Mouse (Mus musculus): Measurements from ENCODE around the gene Ryr1. TPM values are rescaled to one million over a fixed set of nuclear protein-coding genes. Genes with fewer than 3 reads are reported as not detected.

Gene Ryr1
- 0.30 and 0.55 TPM in 2 replicates for polyA plus RNA-seq (2014; fragmentation: Nextera tagmentation; extraction: Ambion mirVana)

- Histone ChIP-seq H3K4me2 (peak within 1 kb of the TSS; percentile 46), H3K27me3 (ENCODE audit: control insufficient read depth, insufficient read depth, low read length) (no peaks in the 10 kb centered on the region), H3K4me1 (ENCODE audit: control insufficient read depth, insufficient read depth, low read length) (no peaks in the 10 kb centered on the region), H3K4me3 (ENCODE audit: low read depth, low read length) (peak within 1 kb of the TSS; percentile 22), H3K27ac (ENCODE audit: low read depth, low read length) (no peak within 1 kb of the TSS), H3K9me3 (ENCODE audit: control insufficient read depth, low read length) (no peaks in the 10 kb centered on the region), H3K9ac (ENCODE audit: low read length) (peak within 1 kb of the TSS; percentile 45), H3K36me3 (ENCODE audit: control insufficient read depth, insufficient read depth, low read length) (no peaks in the 10 kb centered on the region)
- ATAC-seq (ENCODE audit: low FRiP score) = peak; percentile 82
- under 1% methylated on average over 16 of the region's 16 CpGs for WGBS
- peak; percentile 90 for DNase-seq (ENCODE audit: low spot score, missing footprints)
These were observed at the start of gene Ryr1 for GRCm38 (mm10) chr7:29124970-29125369. Ryr1 (minus strand) TSS chr7:29125179.

DNA sequence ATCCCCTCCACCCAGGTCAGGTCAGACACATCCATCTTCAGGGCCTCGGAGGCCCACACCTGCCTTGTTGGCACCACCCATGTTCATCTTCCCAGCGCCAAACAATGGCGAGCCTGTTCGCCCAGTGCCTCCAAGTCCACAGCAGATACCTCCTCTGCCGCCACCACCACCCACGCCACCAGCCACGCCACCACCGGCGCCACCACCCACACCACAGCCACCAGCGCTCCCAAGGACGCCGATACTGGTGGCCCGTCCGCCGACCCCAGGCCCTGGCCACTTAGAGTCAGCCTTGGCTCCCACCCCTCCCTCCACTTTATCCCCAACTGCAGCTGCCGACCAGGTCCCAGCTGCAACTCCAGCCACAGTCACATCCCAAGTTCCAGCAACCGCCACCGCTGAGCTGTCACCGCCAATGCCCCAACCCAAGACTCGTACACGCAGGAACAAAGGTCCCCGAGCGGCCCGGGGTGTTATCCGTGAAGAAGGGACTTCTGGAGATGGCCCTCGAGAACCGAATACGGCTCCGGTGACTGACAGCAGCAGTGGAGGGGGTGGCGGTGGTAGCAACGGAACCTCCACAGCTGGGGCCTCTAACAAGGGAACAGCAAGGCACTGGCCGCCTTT, 47.5 kb upstream of the Ryr1 start:
- peak; percentile 88 for DNase-seq (ENCODE audit: low spot score, missing footprints)
- WGBS = 20% methylated on average over 32 of the region's 32 CpGs
- H3K4me3 ChIP-seq (ENCODE audit: low read depth, low read length) = no peak overlapping the region
- H3K27ac ChIP-seq (ENCODE audit: low read depth, low read length) = no peak overlapping the region
- peaks cover 22% of the 10 kb centered on the region for H3K36me3 ChIP-seq (ENCODE audit: control insufficient read depth, insufficient read depth, low read length)
- peaks cover 34% of the 10 kb centered on the region for H3K27me3 ChIP-seq (ENCODE audit: control insufficient read depth, insufficient read depth, low read length)
- H3K9me3 ChIP-seq (ENCODE audit: control insufficient read depth, low read length) = no peaks in the 10 kb centered on the region
- no peak overlapping the region for H3K9ac ChIP-seq (ENCODE audit: low read length)
- H3K4me1 ChIP-seq (ENCODE audit: control insufficient read depth, insufficient read depth, low read length) = peaks cover 39% of the 10 kb centered on the region
- H3K4me2 ChIP-seq = no peak overlapping the region
- no peak for ATAC-seq (ENCODE audit: low FRiP score)

DNA sequence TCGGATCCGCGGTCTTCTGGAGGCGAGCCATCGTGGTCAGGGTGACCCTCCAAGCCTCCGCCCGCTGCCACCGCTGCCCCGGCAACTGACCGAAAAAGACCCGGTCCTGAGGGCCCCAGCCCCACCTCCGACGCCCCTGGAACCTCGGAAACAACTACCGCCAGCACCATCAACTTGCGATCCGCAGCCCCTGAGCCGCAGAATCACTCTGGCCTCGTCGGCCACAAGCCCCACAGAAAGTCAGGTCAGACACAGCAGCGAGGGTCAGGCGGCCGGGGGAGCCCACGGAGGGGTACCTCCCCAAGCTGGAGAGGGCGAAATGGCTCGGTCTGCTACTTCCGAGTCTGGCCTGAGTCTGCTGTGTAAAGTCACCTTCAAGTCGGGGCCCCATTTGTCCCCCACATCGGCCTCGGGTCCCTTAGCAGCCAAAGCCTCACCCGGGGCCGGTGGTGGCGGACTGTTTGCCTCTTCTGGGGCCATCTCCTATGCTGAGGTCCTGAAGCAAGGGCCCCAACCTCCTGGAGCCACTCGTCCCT, 46.7 kb upstream of the Ryr1 start:
- Histone ChIP-seq H3K4me1 (ENCODE audit: control insufficient read depth, insufficient read depth, low read length) (peaks cover 39% of the 10 kb centered on the region), H3K4me2 (peak overlapping the region; percentile 83), H3K27me3 (ENCODE audit: control insufficient read depth, insufficient read depth, low read length) (peaks cover 34% of the 10 kb centered on the region), H3K27ac (ENCODE audit: low read depth, low read length) (no peak overlapping the region), H3K4me3 (ENCODE audit: low read depth, low read length) (peak overlapping the region; percentile 55), H3K9ac (ENCODE audit: low read length) (peak overlapping the region; percentile 52), H3K9me3 (ENCODE audit: control insufficient read depth, low read length) (no peaks in the 10 kb centered on the region), H3K36me3 (ENCODE audit: control insufficient read depth, insufficient read depth, low read length) (peaks cover 22% of the 10 kb centered on the region)
- peak; percentile 89 for DNase-seq (ENCODE audit: low spot score, missing footprints)
- 5% methylated on average over 34 of the region's 34 CpGs for WGBS
- no peak for ATAC-seq (ENCODE audit: low FRiP score)

GRCm38 (mm10) chr7:29170755-29171561, 46.0 kb upstream of the Ryr1 start:
- peaks cover 19% of the 10 kb centered on the region for H3K36me3 ChIP-seq (ENCODE audit: control insufficient read depth, insufficient read depth, low read length)
- DNase-seq (ENCODE audit: low spot score, missing footprints) (peak; percentile 92), ATAC-seq (ENCODE audit: low FRiP score) (0 out of 2 replicates have a peak, but pooled peaks have one; percentile 17)
- peaks cover 39% of the 10 kb centered on the region for H3K4me1 ChIP-seq (ENCODE audit: control insufficient read depth, insufficient read depth, low read length)
- peak overlapping the region; percentile 83 for H3K4me2 ChIP-seq
- under 1% methylated on average over 43 of the region's 43 CpGs for WGBS
- no peak overlapping the region for H3K27ac ChIP-seq (ENCODE audit: low read depth, low read length)
- H3K9me3 ChIP-seq (ENCODE audit: control insufficient read depth, low read length) = no peaks in the 10 kb centered on the region
- H3K4me3 ChIP-seq (ENCODE audit: low read depth, low read length) = peak overlapping the region; percentile 55
- peaks cover 34% of the 10 kb centered on the region for H3K27me3 ChIP-seq (ENCODE audit: control insufficient read depth, insufficient read depth, low read length)
- peak overlapping the region; percentile 52 for H3K9ac ChIP-seq (ENCODE audit: low read length)

GRCm38 (mm10) chr7:29170066-29170754, 45.2 kb upstream of the Ryr1 start, which contains the start of the genes Ggn and Spred3:
Ggn (plus strand) TSS chr7:29170210.
Spred3 (minus strand) TSS chr7:29170411.
- peak; percentile 97 for DNase-seq (ENCODE audit: low spot score, missing footprints)
- peaks cover 39% of the 10 kb centered on the region for H3K4me1 ChIP-seq (ENCODE audit: control insufficient read depth, insufficient read depth, low read length)
- WGBS = under 1% methylated on average over 30 of the region's 30 CpGs
- H3K4me2 ChIP-seq = peak within 1 kb of the TSS; percentile 83
- peaks cover 34% of the 10 kb centered on the region for H3K27me3 ChIP-seq (ENCODE audit: control insufficient read depth, insufficient read depth, low read length)
- peak within 1 kb of the TSS; percentile 67 for H3K9ac ChIP-seq (ENCODE audit: low read length)
- peak within 1 kb of the TSS; percentile 55 for H3K4me3 ChIP-seq (ENCODE audit: low read depth, low read length)
- peak; percentile 58 for ATAC-seq (ENCODE audit: low FRiP score)
- H3K36me3 ChIP-seq (ENCODE audit: control insufficient read depth, insufficient read depth, low read length) = peaks cover 13% of the 10 kb centered on the region
- H3K9me3 ChIP-seq (ENCODE audit: control insufficient read depth, low read length) = no peaks in the 10 kb centered on the region
- peak within 1 kb of the TSS; percentile 61 for H3K27ac ChIP-seq (ENCODE audit: low read depth, low read length)

DNA sequence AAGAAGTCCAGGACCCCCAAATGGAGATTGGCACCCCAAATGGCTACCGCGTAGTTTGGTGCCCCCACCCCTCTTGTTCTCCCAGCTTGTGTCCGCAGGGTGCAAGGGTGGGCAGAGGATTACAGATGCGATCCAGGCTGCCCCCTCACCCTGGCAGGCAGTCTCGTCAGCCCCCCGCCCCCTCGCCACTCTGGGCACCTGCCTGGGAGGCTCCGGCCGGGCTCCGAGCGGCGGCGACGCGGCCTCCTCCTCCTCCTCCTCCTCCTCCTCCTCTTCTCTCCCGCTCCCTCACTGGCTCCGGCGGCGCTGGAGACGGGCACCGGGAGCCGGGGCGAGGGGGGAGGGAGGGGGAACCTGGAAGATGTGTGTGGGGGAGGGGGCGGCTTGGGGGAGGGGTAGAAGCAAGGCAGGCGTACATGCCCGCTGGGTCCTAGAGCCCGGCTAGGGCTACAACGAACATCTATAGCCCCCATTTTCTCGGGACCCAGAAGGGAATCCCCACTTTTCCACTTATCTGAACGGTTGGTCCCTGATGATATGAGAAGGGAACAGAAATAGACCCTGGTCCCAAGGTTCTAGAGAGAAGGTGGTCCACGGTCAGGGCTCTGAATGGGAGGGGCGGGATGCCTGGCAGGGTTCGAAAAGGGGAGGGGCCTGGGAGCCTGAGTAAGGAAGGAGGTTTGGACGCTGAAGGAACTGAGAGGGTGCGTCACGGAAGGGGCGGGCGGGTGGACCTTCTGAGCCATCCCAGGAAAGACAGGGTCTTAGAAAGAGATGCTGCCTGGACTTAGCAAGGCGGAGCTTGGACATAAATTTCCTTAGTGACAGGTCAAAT, 44.5 kb upstream of the Ryr1 start:
- Histone ChIP-seq H3K4me3 (ENCODE audit: low read depth, low read length) (peak overlapping the region; percentile 55), H3K4me2 (peak overlapping the region; percentile 83), H3K9me3 (ENCODE audit: control insufficient read depth, low read length) (no peaks in the 10 kb centered on the region), H3K27ac (ENCODE audit: low read depth, low read length) (peak overlapping the region; percentile 61), H3K27me3 (ENCODE audit: control insufficient read depth, insufficient read depth, low read length) (peaks cover 34% of the 10 kb centered on the region), H3K9ac (ENCODE audit: low read length) (peak overlapping the region; percentile 67), H3K36me3 (ENCODE audit: control insufficient read depth, insufficient read depth, low read length) (peaks cover 7% of the 10 kb centered on the region; the same call in 1 of the 2 replicates), H3K4me1 (ENCODE audit: control insufficient read depth, insufficient read depth, low read length) (peaks cover 39% of the 10 kb centered on the region)
- ATAC-seq (ENCODE audit: low FRiP score) (peak; percentile 80), DNase-seq (ENCODE audit: low spot score, missing footprints) (peak; percentile 99)
- 1% methylated on average over 31 of the region's 39 CpGs for WGBS

GRCm38 (mm10) chr7:29168791-29169230, 43.8 kb upstream of the Ryr1 start:
- 0% methylated on average over 14 of the region's 14 CpGs for WGBS
- peaks cover 39% of the 10 kb centered on the region for H3K4me1 ChIP-seq (ENCODE audit: control insufficient read depth, insufficient read depth, low read length)
- H3K27me3 ChIP-seq (ENCODE audit: control insufficient read depth, insufficient read depth, low read length) = peaks cover 32% of the 10 kb centered on the region
- peak overlapping the region; percentile 61 for H3K27ac ChIP-seq (ENCODE audit: low read depth, low read length)
- peak overlapping the region; percentile 83 for H3K4me2 ChIP-seq
- H3K9me3 ChIP-seq (ENCODE audit: control insufficient read depth, low read length) = no peaks in the 10 kb centered on the region
- peaks cover 4% of the 10 kb centered on the region; the same call in 1 of the 2 replicates for H3K36me3 ChIP-seq (ENCODE audit: control insufficient read depth, insufficient read depth, low read length)
- H3K9ac ChIP-seq (ENCODE audit: low read length) = peak overlapping the region; percentile 67
- DNase-seq (ENCODE audit: low spot score, missing footprints) = peak; percentile 94
- peak overlapping the region; percentile 55 for H3K4me3 ChIP-seq (ENCODE audit: low read depth, low read length)
- peak; percentile 23 for ATAC-seq (ENCODE audit: low FRiP score)

Data from midbrain, embryonic 11.5 days (tissue).